Mouse (Mus musculus) forebrain, embryonic 11.5 days (tissue): ENCODE results near the gene Cdkn3. TPM values are rescaled to one million over a fixed set of nuclear protein-coding genes. Genes with fewer than 3 reads are reported as not detected.

Source experiments
- ATAC-seq: fragments of 200-750 bp; cut with Nextera tagmentation; replicated peaks from 2 replicates; pipeline ENCODE4 v1.8.0; 2017; ENCODE audit warnings: moderate TSS enrichment; ENCODE audit not compliant: low FRiP score
- DNase-seq: peaks from one replicate; pipeline ENCODE4 v3.0.0-alpha.2; 2017; ENCODE audit warnings: low spot score
- H3K27ac ChIP-seq: fragments of 300-500 bp; sonication (generic); 2 replicates; pipeline ENCODE4 v1.5.1; 2014; ENCODE audit warnings: low read depth, low read length
- H3K27me3 ChIP-seq: fragments of 300-500 bp; sonication (generic); 2 replicates; pipeline ENCODE4 v1.6.1; 2014; ENCODE audit warnings: mild to moderate bottlenecking, low read length, mixed read lengths; ENCODE audit not compliant: control insufficient read depth, insufficient read depth
- H3K36me3 ChIP-seq: fragments of 300-500 bp; sonication (generic); 2 replicates; pipeline ENCODE4 v1.6.1; 2014; ENCODE audit warnings: mild to moderate bottlenecking, low read length, moderate library complexity, mixed read lengths; ENCODE audit not compliant: control insufficient read depth, insufficient read depth
- H3K4me1 ChIP-seq: fragments of 300-500 bp; sonication (generic); replicated peaks from 2 replicates; pipeline ENCODE4 v1.6.1; 2014; ENCODE audit warnings: low read length, mixed read lengths; ENCODE audit not compliant: control insufficient read depth, insufficient read depth
- H3K4me2 ChIP-seq: fragments of 300-500 bp; sonication (generic); 2 replicates; pipeline ENCODE4 v1.6.1; 2014; ENCODE audit warnings: low read depth, mild to moderate bottlenecking, low read length, moderate library complexity, mixed read lengths; ENCODE audit not compliant: severe bottlenecking
- H3K4me3 ChIP-seq: fragments of 300-500 bp; sonication (generic); 2 replicates; pipeline ENCODE4 v1.5.1; 2014; ENCODE audit warnings: low read depth, low read length
- H3K9ac ChIP-seq: fragments of 300-500 bp; sonication (generic); 2 replicates; pipeline ENCODE4 v1.6.1; 2014; ENCODE audit warnings: low read length
- H3K9me3 ChIP-seq: fragments of 300-500 bp; sonication (generic); 2 replicates; pipeline ENCODE4 v1.6.1; 2016; ENCODE audit warnings: low read length, mixed read lengths; ENCODE audit not compliant: control insufficient read depth
- WGBS: fragments of 180-500 bp; shearing (Covaris S2); extraction: QIAGEN DNeasy Blood & Tissue Kit; methylation state at CpG from one replicate; pipeline ENCODE4 v1.1.7; 2014; 5-methylcytosine and 5-hydroxymethylcytosine counted together
- polyA plus RNA-seq: library from polyadenylated mRNA; unstranded; fragments of >200 nt; fragmentation: Nextera tagmentation; extraction: Ambion mirVana; gene quantifications from 2 replicates; pipeline ENCODE4 v1.2.1, GENCODE M21; 2014

Cdkn3 gene
- polyA plus RNA-seq, 1 experiment from 2014 or later, result 51.8 TPM

DNA sequence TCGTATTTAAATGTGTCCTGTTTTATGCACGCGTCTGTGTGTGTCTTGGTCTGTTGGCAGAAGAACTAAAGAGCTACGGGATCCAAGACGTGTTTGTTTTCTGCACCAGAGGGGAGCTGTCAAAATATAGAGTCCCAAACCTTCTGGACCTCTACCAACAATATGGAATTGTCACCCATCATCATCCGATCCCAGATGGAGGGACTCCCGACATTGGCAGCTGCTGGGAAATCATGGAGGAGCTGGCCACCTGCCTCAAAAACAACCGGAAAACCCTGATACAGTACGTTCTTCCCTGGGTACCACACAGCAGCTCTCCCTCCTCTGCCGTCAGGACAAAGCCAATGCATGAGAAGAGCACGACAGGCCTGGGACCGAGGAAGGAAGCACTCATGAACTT, 6.8 kb downstream of the Cdkn3 start:
- Histone ChIP-seq H3K9ac (no peak overlapping the region), H3K4me3 (no peak overlapping the region), H3K4me2 (no peak overlapping the region), H3K27me3 (no peaks in the 10 kb centered on the region), H3K9me3 (no peaks in the 10 kb centered on the region), H3K27ac (no peak overlapping the region), H3K4me1 (no peaks in the 10 kb centered on the region), H3K36me3 (peaks cover 6% of the 10 kb centered on the region; the same call in 1 of the 2 replicates)
- no peak for ATAC-seq
- no peak for DNase-seq
- 93% methylated on average over 12 of the region's 12 CpGs for WGBS

DNA sequence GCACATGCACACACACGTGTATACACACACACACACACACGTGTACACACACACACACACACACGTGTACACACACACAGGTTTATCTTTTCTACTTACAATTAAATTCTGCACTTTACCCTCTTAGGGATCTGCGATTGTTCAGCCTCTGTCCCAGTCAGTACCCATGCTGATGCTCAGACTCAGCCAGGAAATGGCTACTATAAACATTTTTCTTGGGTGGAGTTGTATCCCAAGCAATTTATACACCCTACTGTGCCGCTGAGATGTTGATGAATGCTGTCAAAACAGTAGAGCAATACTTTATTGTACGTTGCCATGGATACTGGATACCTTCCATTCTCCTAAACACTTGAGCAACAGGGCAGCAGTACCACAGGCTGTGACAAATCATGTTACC, 9.7 kb downstream of the Cdkn3 start:
- ATAC-seq, result no peak
- Histone ChIP-seq H3K4me1 (no peaks in the 10 kb centered on the region), H3K4me2 (no peak overlapping the region), H3K4me3 (no peak overlapping the region), H3K27ac (no peak overlapping the region), H3K36me3 (peaks cover 10% of the 10 kb centered on the region; the same call in 1 of the 2 replicates), H3K9ac (no peak overlapping the region), H3K9me3 (no peaks in the 10 kb centered on the region), H3K27me3 (no peaks in the 10 kb centered on the region)
- 85% methylated on average over 6 of the region's 6 CpGs for WGBS
- DNase-seq, result no peak

DNA sequence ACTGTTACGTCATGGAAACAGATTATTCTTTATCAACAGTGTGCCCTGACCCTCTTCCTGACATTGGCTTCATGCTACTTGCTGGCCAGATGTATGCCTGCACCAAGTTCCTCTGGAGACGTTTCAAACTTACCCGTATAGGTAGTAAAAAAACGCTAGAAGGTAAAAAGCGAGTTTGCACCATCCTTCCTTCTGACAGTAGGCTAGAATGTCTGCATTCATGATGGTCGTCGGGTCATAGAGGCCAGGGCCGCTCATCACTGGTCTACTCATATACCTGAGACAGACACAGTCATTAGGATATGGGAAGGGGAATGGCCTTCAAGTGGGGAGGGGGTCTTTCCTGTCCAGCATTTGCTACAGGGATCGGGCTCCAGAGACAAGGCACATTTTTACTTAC, 18.4 kb downstream of the Cdkn3 start:
- Histone ChIP-seq H3K9me3 (peaks cover 8% of the 10 kb centered on the region; the same call in 1 of the 2 replicates), H3K4me3 (no peak overlapping the region), H3K36me3 (peaks cover 35% of the 10 kb centered on the region), H3K4me1 (no peaks in the 10 kb centered on the region), H3K27ac (no peak overlapping the region), H3K4me2 (no peak overlapping the region), H3K9ac (no peak overlapping the region), H3K27me3 (no peaks in the 10 kb centered on the region)
- DNase-seq (no peak), ATAC-seq (no peak)
- 96% methylated on average over 9 of the region's 9 CpGs for WGBS

DNA sequence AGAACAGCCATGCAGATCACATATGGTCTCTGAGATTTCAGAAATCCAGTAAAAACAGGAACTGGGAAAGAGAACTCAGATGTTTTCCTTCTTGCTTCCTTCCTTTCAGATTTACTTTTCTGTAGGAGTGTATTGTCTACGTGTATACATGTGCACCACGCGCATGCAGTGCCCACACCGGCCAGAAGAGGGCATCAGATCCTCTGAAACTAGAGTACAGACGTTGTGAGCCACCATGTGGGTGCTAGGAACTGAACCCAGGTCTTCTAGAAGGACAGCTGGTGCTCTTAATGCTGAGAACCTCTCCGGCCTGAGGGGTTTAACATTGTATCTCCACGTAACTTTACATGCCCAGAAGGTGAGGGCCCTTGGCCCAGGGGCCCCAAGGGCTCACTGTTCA, 18.9 kb downstream of the Cdkn3 start:
- Histone ChIP-seq H3K36me3 (peaks cover 35% of the 10 kb centered on the region), H3K4me1 (no peaks in the 10 kb centered on the region), H3K4me2 (no peak overlapping the region), H3K4me3 (no peak overlapping the region), H3K9me3 (peaks cover 8% of the 10 kb centered on the region; the same call in 1 of the 2 replicates), H3K27ac (no peak overlapping the region), H3K9ac (no peak overlapping the region), H3K27me3 (no peaks in the 10 kb centered on the region)
- ATAC-seq (no peak), DNase-seq (no peak)
- WGBS, result 88% methylated on average over 7 of the region's 7 CpGs

DNA sequence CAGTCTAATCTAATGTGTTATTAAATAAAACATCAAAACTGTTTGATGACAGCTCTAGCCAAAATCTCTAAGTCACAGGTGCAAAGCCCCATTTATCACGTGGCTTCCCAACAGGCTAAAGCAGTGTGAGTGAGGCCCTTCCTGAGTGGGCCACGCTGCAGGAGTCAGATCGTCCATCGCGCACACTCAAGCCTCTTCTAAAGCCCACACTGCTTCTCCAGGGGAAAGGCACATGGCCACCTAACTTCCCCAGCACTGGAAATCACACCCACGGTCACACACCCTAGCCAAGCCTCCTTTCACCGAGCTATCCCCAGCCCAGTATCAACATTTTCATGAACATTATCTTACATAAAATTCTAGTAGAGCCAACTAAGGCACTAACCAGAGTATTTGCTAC, 20.7 kb downstream of the Cdkn3 start:
- Histone ChIP-seq H3K27ac (no peak overlapping the region), H3K27me3 (no peaks in the 10 kb centered on the region), H3K36me3 (peaks cover 29% of the 10 kb centered on the region), H3K4me1 (no peaks in the 10 kb centered on the region), H3K4me3 (no peak overlapping the region), H3K9ac (no peak overlapping the region), H3K9me3 (peaks cover 8% of the 10 kb centered on the region; the same call in 1 of the 2 replicates), H3K4me2 (no peak overlapping the region)
- ATAC-seq (no peak), DNase-seq (no peak)
- 97% methylated on average over 7 of the region's 7 CpGs for WGBS

DNA sequence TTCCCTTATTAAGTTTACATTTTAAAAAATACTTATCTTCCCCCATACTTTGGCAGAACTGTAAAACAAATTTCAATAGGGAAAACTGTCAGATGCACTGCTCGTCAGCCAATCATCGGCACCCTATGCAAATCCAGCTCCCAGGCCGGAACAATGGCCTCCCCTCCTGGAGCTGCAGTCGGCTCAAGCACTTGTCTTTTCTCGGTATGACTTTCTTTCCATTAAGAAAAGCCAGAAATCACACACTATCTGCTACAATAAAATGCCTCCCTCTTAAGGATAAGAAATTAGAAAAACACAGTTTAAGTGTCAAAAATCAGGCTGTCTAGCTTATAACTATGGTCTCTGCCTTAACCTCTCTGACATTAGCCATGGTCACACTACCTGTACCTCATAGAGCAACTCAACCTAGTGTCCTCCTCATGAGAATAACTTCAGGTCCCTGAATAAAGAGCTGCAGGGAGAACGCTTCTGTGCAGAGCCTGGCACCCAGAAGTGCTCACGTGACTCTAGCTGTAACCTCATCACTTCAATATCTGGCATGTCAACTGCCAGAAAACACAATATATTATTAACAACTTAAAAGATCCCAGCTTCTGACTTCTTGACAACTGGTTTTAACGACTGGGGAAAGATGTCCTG, 22.0 kb downstream of the Cdkn3 start:
- DNase-seq (no peak), ATAC-seq (no peak)
- no peak overlapping the region for H3K9ac ChIP-seq
- no peak overlapping the region for H3K27ac ChIP-seq
- H3K4me3 ChIP-seq, result no peak overlapping the region
- 0 out of 2 replicates have a peak, but pooled peaks cover 4% of the 10 kb centered on the region for H3K4me1 ChIP-seq
- H3K4me2 ChIP-seq, result no peak overlapping the region
- H3K27me3 ChIP-seq, result no peaks in the 10 kb centered on the region
- peaks cover 29% of the 10 kb centered on the region for H3K36me3 ChIP-seq
- 89% methylated on average over 8 of the region's 8 CpGs for WGBS
- peaks cover 8% of the 10 kb centered on the region; the same call in 1 of the 2 replicates for H3K9me3 ChIP-seq

DNA sequence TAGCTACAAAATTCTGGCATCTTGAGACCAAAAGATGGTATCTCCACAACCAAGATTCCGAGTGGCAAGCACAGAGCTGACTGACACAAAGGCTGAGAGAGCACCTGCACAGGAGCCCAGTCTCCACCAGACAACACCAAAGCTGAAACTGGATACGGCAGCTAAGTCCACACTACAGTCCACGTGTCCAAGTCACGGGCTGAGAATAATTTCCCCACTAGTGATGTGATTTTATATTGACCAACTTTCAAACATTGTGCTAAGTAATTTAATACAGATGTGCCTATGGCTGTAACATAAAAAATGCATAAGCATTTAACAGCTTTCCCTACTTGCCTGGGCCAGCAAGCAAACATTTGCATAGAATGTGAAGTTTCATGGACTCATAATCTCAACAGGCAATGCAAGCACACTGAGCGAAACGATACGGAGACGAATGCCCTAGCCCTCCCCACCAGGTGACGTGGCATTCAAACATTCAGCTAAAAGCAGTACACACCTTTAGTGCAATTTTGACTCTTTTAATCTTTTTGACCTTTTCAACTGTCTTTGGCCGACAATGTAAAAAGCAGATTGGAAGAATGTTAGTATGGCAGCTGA, 23.1 kb downstream of the Cdkn3 start:
- H3K4me1 ChIP-seq, result 0 out of 2 replicates have a peak, but pooled peaks cover 4% of the 10 kb centered on the region
- peaks cover 8% of the 10 kb centered on the region; the same call in 1 of the 2 replicates for H3K9me3 ChIP-seq
- H3K9ac ChIP-seq, result no peak overlapping the region
- no peak overlapping the region for H3K4me2 ChIP-seq
- H3K36me3 ChIP-seq, result peaks cover 21% of the 10 kb centered on the region
- H3K4me3 ChIP-seq, result no peak overlapping the region
- ATAC-seq, result no peak
- 93% methylated on average over 10 of the region's 10 CpGs for WGBS
- H3K27me3 ChIP-seq, result no peaks in the 10 kb centered on the region
- DNase-seq, result no peak
- no peak overlapping the region for H3K27ac ChIP-seq

DNA sequence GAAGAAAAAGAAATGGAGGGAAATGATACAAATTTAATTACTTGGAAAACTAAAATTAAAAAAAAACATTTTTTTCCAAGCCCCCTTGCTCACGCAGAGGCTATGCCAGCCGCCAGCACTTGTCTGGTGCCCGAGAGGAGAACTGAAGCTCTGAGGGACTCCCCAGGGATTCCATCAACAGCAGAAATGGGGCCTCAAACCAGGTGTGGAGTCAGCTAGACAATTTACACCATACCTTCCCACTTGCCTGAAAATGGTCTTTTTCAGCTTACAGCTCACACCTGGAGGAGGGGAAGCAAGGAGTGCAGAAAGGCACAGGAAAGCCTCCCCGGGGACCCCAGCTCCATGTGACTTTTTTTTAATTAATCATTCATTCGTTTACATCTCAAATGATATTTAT, 24.9 kb downstream of the Cdkn3 start:
- no peaks in the 10 kb centered on the region for H3K27me3 ChIP-seq
- H3K4me2 ChIP-seq, result no peak overlapping the region
- H3K4me1 ChIP-seq, result 0 out of 2 replicates have a peak, but pooled peaks cover 4% of the 10 kb centered on the region
- DNase-seq, result no peak
- peaks cover 4% of the 10 kb centered on the region for H3K36me3 ChIP-seq
- H3K27ac ChIP-seq, result no peak overlapping the region
- no peaks in the 10 kb centered on the region for H3K9me3 ChIP-seq
- no peak for ATAC-seq
- 83% methylated on average over 5 of the region's 5 CpGs for WGBS
- no peak overlapping the region for H3K9ac ChIP-seq
- H3K4me3 ChIP-seq, result no peak overlapping the region

DNA sequence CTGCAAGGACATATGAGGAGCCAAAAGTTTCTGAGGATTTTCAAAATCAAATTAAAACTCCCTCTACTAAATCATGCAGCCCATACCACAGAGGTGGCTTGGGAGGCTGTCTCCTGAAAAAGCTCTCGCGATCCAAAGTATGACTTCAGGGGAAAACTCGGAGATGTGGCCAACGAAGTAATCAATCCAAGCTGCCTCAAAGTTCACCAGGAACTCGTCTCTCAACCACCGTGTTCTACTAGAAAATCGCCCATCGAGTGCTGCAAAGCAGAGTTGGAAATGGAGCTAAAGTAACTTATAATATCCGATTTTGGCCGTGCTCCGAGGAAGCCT, 27.1 kb downstream of the Cdkn3 start:
- DNase-seq, result no peak
- no peak for ATAC-seq
- Histone ChIP-seq H3K4me1 (0 out of 2 replicates have a peak, but pooled peaks cover 4% of the 10 kb centered on the region), H3K4me3 (peak overlapping the region; percentile 94), H3K4me2 (peak overlapping the region; percentile 66), H3K36me3 (no peaks in the 10 kb centered on the region; the same call in 1 of the 2 replicates), H3K27me3 (no peaks in the 10 kb centered on the region), H3K9ac (peak overlapping the region; percentile 99), H3K27ac (peak overlapping the region; percentile 98), H3K9me3 (no peaks in the 10 kb centered on the region)
- WGBS, result under 1% methylated on average over 11 of the region's 11 CpGs
